Mouse (Mus musculus) liver (tissue): ENCODE measurements around the gene Cacna2d3.

Experiments used
- DNase-seq: peaks from one replicate; pipeline ENCODE4 v3.0.0-alpha.2; 2020; ENCODE audit warnings: mixed read lengths

Cacna2d3 gene

GRCm38 (mm10) chr14:29137006-29137579 lies 584.6 kb downstream of the Cacna2d3 start:
- no peak for DNase-seq

DNA sequence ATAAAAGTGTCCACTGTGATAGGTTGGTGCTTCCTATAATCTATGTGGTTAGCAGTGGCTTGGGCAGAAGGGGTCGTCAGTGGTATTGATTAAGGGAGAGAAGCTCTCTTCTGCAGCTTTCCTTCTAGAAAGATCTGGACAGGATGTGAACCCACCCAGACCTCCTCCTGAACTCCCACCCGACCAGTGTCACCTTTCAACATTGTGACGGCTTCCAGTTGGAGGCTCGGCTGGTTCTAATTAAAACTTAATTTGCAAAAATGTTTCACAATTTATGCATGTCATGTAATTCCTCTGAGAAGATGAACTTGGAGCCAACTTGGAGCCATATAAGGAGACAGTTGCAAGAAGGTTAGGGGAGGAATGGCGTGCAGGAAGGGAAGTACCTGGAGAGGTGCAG lies 586.8 kb downstream of the Cacna2d3 start:
- no peak for DNase-seq

GRCm38 (mm10) chr14:29130511-29130910 lies 591.2 kb downstream of the Cacna2d3 start:
- no peak for DNase-seq

DNA sequence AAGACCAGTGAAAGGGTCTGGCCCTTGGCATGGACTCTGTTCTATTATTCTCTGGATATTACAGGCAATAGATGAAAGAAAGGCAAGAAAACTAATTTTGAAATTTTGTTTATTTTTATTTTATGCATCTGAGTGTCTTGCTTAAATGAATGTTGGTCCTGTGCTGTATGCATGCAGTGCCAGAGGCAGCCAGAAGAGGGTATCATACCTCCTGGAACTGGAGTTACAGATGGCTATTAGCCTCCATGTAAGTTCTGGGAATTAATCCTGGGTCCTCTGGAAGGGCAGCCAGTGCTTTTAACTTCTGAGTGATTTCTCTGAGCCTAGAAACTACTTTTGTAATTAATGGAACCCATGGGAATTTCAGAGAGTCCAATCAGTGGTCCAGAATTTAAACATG lies 597.8 kb downstream of the Cacna2d3 start:
- DNase-seq: no peak

DNA sequence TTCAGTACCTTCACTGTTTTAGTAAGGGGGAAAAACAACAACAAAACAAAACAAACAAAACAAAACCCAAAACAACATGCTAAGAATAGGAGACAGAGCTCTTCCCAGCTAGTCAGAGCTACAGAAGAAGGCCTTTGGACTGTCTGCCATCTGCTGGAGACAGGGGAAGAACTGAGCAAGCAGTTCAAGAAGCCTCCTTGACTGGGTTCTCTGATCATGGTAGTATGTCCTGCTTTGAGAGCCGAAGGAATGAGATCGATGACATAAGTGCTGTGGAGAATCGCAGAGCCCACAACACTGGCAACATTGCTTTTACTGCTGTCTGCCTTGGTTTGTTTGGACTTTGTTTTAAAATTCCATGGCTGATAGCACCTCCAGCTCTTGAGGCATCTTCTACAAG lies 598.9 kb downstream of the Cacna2d3 start:
- no peak for DNase-seq

DNA sequence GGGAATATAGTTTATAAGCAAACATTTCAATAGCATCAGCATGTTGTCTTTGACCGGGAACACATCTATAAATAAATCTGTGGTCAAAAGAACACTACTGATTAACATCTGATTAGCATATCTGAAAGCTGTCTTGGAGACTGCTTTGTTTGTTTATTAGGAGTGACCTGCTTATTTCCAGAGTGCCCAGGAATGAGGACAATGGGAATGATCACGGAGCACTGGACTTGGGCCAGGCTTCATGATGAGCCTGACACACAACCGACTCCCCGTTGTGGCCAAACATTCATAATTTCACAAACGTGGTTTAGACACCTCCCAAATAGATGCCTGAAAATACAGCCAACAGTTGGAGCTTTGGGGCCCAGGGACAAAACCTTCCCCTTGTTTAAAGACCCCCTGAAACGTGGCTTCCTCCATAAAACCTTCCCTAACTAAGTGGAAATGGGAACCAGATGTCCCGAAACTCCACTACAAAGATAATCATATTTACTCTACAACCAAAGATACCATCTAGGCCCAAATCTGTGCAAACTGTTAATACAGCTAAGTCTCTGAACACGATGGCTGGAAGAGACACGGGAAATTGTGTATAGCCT lies 607.7 kb downstream of the Cacna2d3 start:
- DNase-seq: no peak

DNA sequence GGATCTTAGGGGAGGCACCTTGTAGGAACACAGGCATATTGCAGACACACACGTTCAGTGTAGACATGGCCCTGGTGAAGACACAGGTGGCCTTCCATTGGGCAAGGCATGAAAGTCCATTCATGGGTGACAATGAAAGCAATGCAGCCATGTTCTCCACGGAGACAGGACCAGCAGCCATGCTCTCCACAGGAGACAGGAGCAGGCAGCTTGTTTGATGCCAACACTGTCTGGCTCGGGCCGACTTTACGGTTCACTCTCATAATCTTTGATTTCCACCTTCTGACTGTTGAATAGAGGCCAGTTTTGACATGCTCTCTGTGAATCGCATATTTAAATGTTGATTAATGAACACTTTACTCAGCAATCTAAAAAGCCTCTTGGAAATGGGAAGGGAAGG lies 610.0 kb downstream of the Cacna2d3 start:
- no peak for DNase-seq

DNA sequence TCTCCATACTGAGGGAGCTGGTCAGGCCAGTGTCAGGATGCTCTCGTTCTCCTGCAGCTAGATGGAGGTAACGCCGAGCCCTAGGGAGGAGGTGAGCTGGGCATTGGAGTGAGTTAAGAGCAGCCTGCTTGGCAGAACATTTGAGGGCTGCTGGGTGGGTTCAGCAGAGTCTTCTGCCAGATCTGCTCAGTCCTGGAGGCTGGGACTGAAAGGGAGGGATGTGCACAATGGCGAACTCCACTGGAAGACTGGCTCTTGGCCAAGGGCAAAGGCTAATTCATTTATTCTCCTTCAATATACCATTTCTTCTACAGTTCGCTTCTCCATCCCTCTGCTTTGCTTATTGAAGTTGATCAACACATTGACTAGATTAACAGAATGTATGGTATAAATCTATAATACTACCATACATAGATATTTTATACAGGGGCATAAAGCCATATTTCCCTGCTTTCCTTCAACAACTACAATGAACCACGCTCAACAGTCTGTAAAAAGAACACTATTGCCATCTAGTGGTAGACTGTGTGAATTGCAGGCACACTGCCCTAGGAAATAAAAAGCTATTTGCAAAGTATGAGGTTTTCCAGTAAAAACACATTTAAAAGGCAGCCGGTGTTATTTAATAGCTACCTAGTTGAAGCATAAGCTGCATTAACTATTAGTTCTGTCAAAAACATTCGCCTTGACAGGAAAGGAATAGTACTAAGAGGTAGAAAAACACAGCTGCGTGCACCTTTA lies 611.1 kb downstream of the Cacna2d3 start:
- DNase-seq: no peak

DNA sequence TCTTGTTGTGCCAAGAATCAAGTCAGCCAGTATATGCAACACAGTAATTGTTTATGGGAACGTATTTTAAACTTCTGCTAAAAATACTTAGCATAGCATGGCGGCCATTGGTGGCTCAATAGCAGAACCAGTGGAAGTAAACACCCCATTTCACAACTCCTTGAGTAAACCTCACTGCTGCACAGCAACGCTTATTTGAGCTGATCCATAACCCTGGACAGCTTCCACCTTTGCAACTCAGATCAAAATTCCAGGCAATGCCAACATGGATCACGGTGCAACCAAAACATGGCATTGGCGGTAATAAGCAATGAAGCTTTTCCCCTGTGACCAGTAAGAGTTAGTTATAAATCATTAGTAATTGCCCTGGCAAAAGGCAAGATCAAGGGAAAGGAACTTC lies 614.2 kb downstream of the Cacna2d3 start:
- no peak for DNase-seq

DNA sequence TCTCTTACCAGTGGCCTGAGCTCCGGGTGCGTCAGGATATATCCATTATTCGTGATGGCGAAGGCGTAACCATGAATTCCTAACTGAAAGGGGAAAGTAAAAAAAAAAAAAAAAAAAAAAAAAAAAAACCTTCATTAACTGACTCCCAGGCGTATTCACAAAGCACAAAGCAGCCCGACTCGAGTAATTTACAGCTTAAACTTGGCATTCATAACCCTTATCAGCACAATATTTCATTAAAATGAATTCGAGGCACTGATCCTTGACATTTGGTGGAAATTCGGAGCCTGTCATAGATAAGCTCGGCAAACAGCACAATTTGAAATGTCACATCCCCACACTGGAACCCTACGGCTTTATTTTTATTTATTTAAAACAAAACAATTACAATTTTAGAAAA lies 623.9 kb downstream of the Cacna2d3 start:
- DNase-seq: no peak

DNA sequence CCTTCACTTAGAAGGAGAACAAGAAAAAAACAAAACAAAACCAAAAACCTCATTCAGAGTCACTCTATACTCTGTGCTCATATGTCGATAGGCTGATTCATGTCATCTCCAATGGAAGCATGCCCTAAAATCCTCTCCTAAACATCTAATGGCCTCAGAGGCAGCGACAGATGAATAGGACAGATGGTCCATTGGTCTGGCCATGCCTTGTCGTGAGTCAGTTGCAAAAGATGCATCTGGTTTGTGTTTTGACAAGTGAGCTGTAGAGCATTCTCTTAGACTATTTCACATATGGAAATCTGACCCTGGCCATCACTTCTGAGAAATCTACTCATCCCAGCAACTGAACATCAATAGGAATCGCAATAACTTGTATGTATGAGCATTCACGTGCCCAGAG lies 626.2 kb downstream of the Cacna2d3 start:
- DNase-seq: no peak

DNA sequence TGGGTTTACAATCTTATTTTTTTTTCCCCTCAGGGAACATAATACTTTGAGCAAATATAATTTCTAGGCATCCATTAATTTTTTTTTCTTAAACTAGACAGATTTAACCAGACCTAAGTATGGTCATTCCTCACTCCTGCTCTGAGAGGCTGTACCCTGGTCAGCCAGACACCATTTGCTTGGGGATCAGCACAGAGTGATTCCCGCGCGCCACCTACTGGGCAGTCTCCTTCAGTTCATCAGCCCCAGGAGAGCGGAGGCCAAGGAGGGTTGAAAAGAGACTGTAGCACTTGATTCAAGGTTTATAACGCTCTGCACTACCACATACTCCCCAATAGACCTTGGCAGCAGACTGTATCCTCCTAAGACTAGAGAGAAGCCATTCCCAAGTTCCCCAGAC lies 631.6 kb downstream of the Cacna2d3 start:
- peak; percentile 67 for DNase-seq

DNA sequence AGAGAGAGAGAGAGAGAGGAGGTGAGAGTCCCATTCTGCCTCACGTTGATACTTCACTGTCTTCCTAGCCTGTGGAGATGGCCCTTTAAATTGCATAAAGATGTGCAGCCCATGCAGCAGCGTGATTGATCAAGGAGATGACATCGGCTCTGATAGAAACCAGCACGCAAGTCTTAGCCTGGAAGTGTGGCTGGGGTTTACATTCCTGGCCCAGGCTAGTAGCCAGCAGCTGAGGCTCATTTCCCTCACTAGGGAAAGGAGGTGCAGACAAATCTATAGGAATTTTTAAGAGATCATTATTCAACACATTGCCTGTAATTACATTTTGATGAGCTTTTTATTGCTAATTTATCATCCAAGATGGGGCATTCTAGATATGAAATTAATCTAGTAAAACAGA lies 635.1 kb downstream of the Cacna2d3 start:
- no peak for DNase-seq

DNA sequence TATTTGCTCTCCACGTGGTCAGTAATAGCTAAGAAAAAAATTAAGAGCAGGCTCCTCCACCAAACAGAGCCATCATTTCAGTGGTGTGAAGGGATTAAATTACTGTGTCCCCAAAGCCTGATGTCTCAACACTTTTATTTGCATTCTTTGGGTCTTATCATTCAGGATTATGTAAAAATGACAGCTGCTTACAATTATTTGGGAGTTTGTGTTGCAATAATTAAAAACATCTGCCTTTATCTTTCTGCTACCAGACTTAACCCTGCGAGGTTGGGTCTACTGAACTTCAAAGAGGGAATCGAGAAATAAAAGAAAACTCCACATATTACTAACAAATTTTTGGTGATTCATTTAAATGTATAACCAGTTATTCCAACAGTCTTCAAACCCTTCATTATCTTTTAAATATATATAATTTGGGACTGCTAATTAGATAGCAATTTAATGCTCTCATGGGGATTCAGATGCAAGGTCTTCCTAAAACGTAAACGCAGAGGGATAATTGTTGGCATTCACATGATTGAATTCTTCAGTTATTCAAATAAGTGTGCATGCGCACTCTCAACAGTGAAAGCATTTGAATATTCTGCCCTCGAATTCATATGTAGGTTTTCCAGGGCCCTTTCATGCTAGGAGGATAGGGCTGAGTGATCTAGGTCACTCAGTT lies 636.0 kb downstream of the Cacna2d3 start:
- DNase-seq: no peak

DNA sequence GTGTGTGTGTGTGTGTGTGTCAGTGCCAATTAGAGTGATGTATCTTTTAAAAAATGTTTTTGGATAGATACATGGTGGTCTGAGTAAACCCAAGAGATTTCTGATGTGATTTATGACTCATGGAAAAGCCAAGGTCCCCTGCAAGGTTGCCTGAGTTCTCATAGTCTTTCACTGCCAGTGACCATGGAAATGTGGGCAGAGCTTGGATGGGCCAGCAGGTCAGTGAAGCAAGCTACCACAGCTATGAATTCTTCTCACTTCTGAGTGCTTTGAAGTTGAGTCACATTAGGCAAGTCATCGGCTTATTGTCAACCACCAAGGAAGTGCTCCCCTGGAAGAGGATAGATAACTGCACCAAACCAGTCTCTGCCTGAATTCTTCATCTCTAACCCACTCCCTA lies 639.5 kb downstream of the Cacna2d3 start:
- DNase-seq: no peak

DNA sequence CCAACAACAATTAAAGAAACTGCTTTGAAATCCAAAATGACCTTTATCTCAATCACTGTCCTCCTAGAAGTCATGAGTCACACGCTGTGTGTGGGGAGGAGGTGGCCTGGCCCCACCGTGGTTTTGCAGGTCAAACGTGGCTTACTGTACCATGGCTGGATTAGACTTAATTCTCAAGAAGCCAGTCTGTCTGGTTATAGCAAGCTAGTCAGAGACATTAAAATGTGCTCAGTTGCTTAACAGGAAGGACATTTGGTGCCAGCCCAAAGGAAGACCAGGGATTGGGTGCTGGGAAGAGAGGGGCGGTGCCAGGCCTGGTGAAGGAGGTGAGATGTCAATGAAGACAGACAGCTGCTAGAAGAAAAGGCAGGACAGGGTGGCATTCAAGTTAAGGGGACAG lies 641.0 kb downstream of the Cacna2d3 start:
- DNase-seq: no peak

DNA sequence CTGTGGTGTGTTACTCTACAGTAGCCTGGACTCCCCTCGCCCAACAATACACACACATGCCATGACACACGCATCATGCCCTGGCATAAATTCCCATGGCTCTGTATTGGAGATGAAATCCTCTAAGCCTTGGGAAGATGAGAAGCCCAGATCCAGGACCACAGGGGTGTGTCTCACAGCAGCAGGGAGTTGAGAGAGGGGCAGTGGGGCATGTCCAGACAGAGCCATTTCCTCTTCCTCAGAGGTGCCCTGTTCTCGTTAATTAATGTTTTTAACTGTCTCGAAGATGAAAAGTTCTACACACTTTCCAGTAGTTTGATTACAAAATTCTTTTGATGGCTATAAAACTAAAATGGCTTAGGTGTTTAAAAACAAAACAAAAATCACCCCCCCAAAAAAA lies 641.4 kb downstream of the Cacna2d3 start:
- no peak for DNase-seq

- no peak for DNase-seq
Measured at GRCm38 (mm10) chr14:29077418-29077817, 644.2 kb downstream of the Cacna2d3 start.

DNA sequence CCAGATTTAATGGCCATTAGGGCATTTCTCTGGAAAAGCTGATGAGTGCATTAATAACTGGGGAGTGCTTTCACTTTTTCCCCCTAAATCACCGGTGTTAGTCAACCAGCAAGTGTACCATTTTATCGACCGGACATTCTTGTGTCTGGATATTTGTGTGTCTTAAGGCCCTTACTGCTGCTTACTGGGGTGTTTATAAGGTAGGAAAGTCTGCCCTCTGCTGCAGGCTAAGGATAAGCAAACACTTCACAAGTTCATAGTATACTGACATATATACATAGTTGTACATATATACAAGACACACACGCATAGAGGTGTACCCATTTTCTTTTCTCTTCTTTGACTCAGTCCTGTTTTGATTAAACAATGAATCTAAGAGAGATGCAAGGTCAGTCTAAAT lies 647.9 kb downstream of the Cacna2d3 start:
- DNase-seq: no peak

- no peak for DNase-seq
Measured at GRCm38 (mm10) chr14:29062676-29063075, 659.0 kb downstream of the Cacna2d3 start.

- no peak for DNase-seq
Measured at GRCm38 (mm10) chr14:29061491-29061890, 660.2 kb downstream of the Cacna2d3 start.

GRCm38 (mm10) chr14:29060679-29061078 lies 661.0 kb downstream of the Cacna2d3 start:
- DNase-seq: no peak

- no peak for DNase-seq
Measured at GRCm38 (mm10) chr14:29051951-29052835, 669.5 kb downstream of the Cacna2d3 start.
